Mouse (Mus musculus) megakaryocyte progenitor cell, adult 5-6 weeks (primary cell): ENCODE data around the gene Olfr284. TPM values are rescaled to one million over a fixed set of nuclear protein-coding genes. Genes with fewer than 3 reads are reported as not detected.

ENCODE experiments used
- ATAC-seq: replicated peaks from 2 replicates; pipeline ENCODE4 v1.8.0; 2016; ENCODE audit warnings: mild to moderate bottlenecking, moderate TSS enrichment, inconsistent platforms; ENCODE audit not compliant: poor library complexity
- total RNA-seq, 2 experiments: library from RNA; stranded (forward) in 1 of 2; stranded (reverse) in 1 of 2; fragments of 157-497, 149-512 nt in 1 of 2; fragments of 200-1000 nt in 1 of 2; gene quantifications; 2 replicates each; pipeline versions ENCODE4 v1.2.3 to v1.2.4; 2015 to 2017

Olfr284 gene
- total RNA-seq (2015) (not detected in 2 replicates), total RNA-seq (2017) (not detected in 2 replicates)

- ATAC-seq, result no peak
Measured at GRCm38 (mm10) chr15:98340887-98341286, at the start of gene Olfr284. Gene Olfr284, minus strand, starts transcription at chr15:98340987.

- peak; percentile 97 for ATAC-seq
Measured at GRCm38 (mm10) chr15:98389796-98390195, 49.0 kb upstream of the Olfr284 start.

- ATAC-seq, result no peak
Measured at GRCm38 (mm10) chr15:98387621-98388020, 46.8 kb upstream of the Olfr284 start.

GRCm38 (mm10) chr15:98380846-98381245 lies 40.1 kb upstream of the Olfr284 start, which contains the start of gene Olfr283:
Gene Olfr283, minus strand, starts transcription at chr15:98380946.
- no peak for ATAC-seq

- ATAC-seq, result no peak
Measured at GRCm38 (mm10) chr15:98378209-98378608, 37.4 kb upstream of the Olfr284 start.

GRCm38 (mm10) chr15:98317177-98317724 lies 23.5 kb downstream of the Olfr284 start, which contains the start of gene Olfr285:
Gene Olfr285, minus strand, starts transcription at chr15:98317353.
- no peak for ATAC-seq

GRCm38 (mm10) chr15:98315703-98316102 lies 25.1 kb downstream of the Olfr284 start:
- no peak for ATAC-seq

- ATAC-seq, result no peak
Measured at GRCm38 (mm10) chr15:98295628-98296551, 44.9 kb downstream of the Olfr284 start, which contains the start of gene Zfp641. Gene Zfp641, minus strand, starts transcription at chr15:98296161.

GRCm38 (mm10) chr15:98293651-98294050 lies 47.1 kb downstream of the Olfr284 start:
- ATAC-seq, result no peak

Other genes with a start within 250 kb of the Olfr284 start
- 5.4 and 5.9 TPM in 2 replicates for gene Pfkm, start 248.4 kb downstream of the Olfr284 start, total RNA-seq (2015)
- 14.1 and 20.0 TPM in 2 replicates for gene Pfkm, start 248.4 kb downstream of the Olfr284 start, total RNA-seq (2017)
- gene Senp1, start 247.2 kb downstream of the Olfr284 start, total RNA-seq (2015), result 55.1 and 60.2 TPM in 2 replicates
- 53.0 and 57.6 TPM in 2 replicates for gene Senp1, start 247.2 kb downstream of the Olfr284 start, total RNA-seq (2017)
- gene Asb8, start 175.4 kb downstream of the Olfr284 start, total RNA-seq (2015), result 28.4 and 28.8 TPM in 2 replicates
- 25.3 and 27.6 TPM in 2 replicates for gene Asb8, start 175.4 kb downstream of the Olfr284 start, total RNA-seq (2017)
- gene Ccdc184, start 173.8 kb downstream of the Olfr284 start, total RNA-seq (2015), result not detected in 2 replicates
- not detected in 2 replicates for gene Ccdc184, start 173.8 kb downstream of the Olfr284 start, total RNA-seq (2017)
- gene Olfr288, start 145.4 kb downstream of the Olfr284 start, total RNA-seq (2015), result not detected in 2 replicates
- not detected in 2 replicates for gene Olfr288, start 145.4 kb downstream of the Olfr284 start, total RNA-seq (2017)
- gene Gm44579, start 120.0 kb downstream of the Olfr284 start, total RNA-seq (2015), result not detected in 2 replicates
- not detected in 2 replicates for gene Gm44579, start 120.0 kb downstream of the Olfr284 start, total RNA-seq (2017)
- 0.07 and 0.42 TPM in 2 replicates for gene Olfr287, start 119.9 kb downstream of the Olfr284 start, total RNA-seq (2015)
- not detected in 2 replicates for gene Olfr287, start 119.9 kb downstream of the Olfr284 start, total RNA-seq (2017)
- not detected in 2 replicates for gene Olfr286, start 106.5 kb downstream of the Olfr284 start, total RNA-seq (2015)
- not detected in 2 replicates for gene Olfr286, start 106.5 kb downstream of the Olfr284 start, total RNA-seq (2017)
- gene H1fnt, start 83.7 kb downstream of the Olfr284 start, total RNA-seq (2015), result not detected in 2 replicates
- gene H1fnt, start 83.7 kb downstream of the Olfr284 start, total RNA-seq (2017), result not detected in 2 replicates
- gene Zfp641, start 44.8 kb downstream of the Olfr284 start, total RNA-seq (2015), result not detected in 2 replicates
- not detected in 2 replicates for gene Zfp641, start 44.8 kb downstream of the Olfr284 start, total RNA-seq (2017)
- not detected in 2 replicates for gene Olfr285, start 23.6 kb downstream of the Olfr284 start, total RNA-seq (2015)
- not detected in 2 replicates for gene Olfr285, start 23.6 kb downstream of the Olfr284 start, total RNA-seq (2017)
- gene Olfr283, start 40.0 kb upstream of the Olfr284 start, total RNA-seq (2015), result not detected in 2 replicates
- gene Olfr283, start 40.0 kb upstream of the Olfr284 start, total RNA-seq (2017), result not detected in 2 replicates
- not detected in 2 replicates for gene Olfr282, start 90.2 kb upstream of the Olfr284 start, total RNA-seq (2015)
- gene Olfr282, start 90.2 kb upstream of the Olfr284 start, total RNA-seq (2017), result not detected in 2 replicates
- not detected in 2 replicates for gene Olfr281, start 111.6 kb upstream of the Olfr284 start, total RNA-seq (2015)
- not detected in 2 replicates for gene Olfr281, start 111.6 kb upstream of the Olfr284 start, total RNA-seq (2017)
- not detected in 2 replicates for gene OR5BS1P, start 128.9 kb upstream of the Olfr284 start, total RNA-seq (2015)
- not detected in 2 replicates for gene OR5BS1P, start 128.9 kb upstream of the Olfr284 start, total RNA-seq (2017)
- gene Lalba, start 141.7 kb upstream of the Olfr284 start, total RNA-seq (2015), result not detected in 2 replicates
- gene Lalba, start 141.7 kb upstream of the Olfr284 start, total RNA-seq (2017), result not detected in 2 replicates
- not detected in 2 replicates for gene Olfr279, start 151.4 kb upstream of the Olfr284 start, total RNA-seq (2015)
- not detected in 2 replicates for gene Olfr279, start 151.4 kb upstream of the Olfr284 start, total RNA-seq (2017)
- gene Kansl2, start 193.3 kb upstream of the Olfr284 start, total RNA-seq (2015), result 65.7 and 68.6 TPM in 2 replicates
- 60.1 and 62.8 TPM in 2 replicates for gene Kansl2, start 193.3 kb upstream of the Olfr284 start, total RNA-seq (2017)
- gene Ccnt1, start 229.9 kb upstream of the Olfr284 start, total RNA-seq (2015), result 47.1 and 57.8 TPM in 2 replicates
- 54.1 and 62.5 TPM in 2 replicates for gene Ccnt1, start 229.9 kb upstream of the Olfr284 start, total RNA-seq (2017)
- not detected in 2 replicates for gene 4930415O20Rik, start 230.0 kb upstream of the Olfr284 start, total RNA-seq (2015)
- not detected in 2 replicates for gene 4930415O20Rik, start 230.0 kb upstream of the Olfr284 start, total RNA-seq (2017)